Mouse (Mus musculus): Measurements from ENCODE around the gene Epop. TPM values are rescaled to one million over a fixed set of nuclear protein-coding genes. Genes with fewer than 3 reads are reported as not detected.
"Not testable (repeated sequence)": the region's sequence is repeated elsewhere in the genome, so short reads cannot be mapped to it uniquely, and the experiment has no call there.

Gene Epop
- polyA plus RNA-seq, 3 experiments from 2014 or later, result 0.24 to 0.48 (median 0.45) TPM

DNA sequence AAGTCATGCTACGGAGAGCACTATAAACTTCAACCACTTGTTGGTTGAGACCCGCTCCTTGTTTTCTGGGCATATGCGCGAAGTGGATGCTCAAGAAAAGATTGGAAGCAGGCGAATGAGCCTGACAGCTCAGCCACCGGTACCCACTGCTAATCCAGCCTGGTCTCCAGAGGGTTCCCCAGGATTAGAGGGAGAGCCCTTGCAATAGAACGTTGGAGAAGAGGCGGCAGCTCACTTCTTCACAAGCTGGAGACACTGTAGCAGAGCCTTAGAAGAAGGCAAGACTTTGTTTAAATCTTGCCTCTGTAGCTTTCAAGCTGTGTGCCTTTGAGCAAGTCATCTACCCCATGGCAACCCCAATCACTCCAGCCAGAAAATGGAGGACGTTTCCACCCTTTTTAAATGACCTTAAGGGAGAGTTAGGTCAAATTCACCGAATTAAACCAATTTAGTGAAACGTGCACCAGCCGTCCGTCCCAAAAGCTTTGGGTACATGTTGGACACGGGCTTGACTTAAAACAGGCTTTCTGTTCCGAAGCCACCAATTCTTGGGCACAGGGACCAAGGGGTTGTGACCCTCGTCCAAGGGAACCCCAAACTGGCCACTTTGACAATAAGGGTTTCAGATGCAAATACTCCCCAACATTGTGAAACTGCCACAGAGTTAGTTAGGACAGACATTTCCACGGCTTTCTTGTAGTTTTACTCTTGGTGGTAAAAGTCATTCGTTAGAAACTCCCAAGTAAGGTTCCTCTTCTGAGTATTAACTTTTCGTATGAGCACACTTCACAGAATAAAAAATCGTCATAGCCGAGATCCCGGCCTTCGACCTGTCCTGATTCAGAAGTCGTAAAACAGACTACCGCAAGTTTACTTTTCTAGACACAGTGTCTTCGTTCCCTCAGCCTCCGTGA, 31.5 kb upstream of the Epop start:
- no peak for ATAC-seq

DNA sequence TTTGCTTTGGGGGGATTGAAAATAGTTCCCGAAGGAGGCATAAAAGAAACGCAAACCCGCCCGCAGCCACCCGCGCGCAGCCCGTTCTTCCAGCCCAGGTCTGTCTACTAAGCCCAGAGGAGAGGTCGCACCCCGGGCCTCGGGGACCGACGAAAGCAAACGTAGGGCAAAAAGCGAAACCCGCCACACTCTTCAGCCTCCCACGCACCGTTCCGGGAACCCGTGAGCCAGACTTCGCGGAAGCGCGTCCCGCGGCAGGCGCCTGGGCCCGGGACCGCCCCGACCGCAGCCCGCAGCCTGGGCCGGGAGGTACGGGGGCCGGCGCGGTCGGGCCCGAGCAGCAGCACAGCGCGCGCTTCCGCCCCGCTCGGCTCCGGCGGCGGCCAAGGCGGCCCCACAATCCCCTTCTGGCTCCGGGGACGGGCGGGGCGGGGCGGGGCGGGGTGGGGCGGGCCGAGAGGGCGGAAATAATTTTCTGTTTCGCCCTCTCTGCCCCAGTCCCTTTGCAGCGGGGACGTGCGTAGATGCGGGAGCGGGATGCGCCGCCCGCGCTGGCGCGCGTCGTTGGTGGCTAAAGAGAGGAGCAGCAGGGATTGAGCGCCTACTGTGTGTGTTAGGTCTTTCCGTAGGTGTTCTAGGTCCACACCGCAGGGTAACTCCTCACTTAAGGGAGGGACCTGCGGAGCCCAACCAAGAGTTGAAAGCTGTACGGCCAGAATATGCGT, 30.6 kb upstream of the Epop start:
- ATAC-seq, result peak; percentile 26

DNA sequence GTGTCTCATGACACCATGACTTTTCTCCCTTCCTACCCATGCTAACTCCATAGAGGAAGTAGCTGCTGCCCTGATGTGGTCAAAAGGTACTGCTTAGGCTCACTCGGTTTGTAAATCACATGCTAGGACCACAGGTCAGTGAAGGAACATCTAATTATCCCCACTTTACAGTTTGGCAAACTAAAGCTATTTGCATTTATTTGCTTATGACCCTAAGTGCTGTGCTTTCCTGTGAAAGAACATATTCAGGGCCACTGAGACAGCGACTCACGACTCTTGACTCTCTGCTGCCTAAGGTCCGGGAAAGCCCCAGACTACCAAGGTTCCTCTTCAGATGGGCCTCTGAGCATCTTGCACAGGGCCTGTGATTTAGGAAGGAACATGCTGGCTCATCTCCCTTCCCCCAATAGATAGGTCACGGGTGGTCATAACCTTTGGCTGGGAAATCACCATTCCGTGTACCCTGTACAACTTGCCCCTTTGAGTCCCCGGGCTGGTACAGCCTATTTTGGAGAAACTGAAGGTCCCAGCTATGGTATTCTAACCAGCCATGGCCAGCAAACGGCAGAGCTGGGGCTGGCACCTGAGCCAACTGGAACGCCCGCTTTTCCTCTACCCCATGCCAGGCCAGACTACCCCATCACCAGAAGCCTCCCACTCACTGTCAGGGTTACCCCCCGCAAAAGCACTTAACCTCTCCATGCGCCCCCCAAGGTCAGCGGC, 29.9 kb upstream of the Epop start:
- ATAC-seq, result peak; percentile 69

DNA sequence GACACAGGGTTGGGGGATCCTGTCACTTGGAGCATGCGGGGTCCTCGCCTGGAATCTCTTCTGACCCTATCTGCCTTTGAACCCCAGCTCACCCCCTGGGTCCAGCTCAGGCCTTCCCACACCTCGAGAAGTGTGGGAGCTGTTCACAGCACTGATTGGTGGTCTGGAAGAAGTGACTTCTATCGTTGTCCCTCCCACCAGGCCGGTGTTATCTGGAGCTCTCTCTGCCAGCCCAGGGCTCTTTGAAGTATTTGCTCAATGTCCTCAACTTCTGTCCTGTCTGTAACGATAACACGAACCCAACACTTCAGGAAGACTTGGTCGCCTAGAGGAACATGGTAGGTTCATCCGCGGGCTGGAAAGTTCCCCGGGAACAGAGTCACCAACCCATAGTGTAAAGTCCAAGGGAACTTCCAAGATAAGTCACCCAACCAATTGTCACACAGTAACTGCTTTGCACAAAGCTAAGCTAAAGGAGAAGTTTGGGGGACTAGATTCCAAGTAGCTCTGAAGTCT, 29.3 kb upstream of the Epop start:
- ATAC-seq, result no peak

DNA sequence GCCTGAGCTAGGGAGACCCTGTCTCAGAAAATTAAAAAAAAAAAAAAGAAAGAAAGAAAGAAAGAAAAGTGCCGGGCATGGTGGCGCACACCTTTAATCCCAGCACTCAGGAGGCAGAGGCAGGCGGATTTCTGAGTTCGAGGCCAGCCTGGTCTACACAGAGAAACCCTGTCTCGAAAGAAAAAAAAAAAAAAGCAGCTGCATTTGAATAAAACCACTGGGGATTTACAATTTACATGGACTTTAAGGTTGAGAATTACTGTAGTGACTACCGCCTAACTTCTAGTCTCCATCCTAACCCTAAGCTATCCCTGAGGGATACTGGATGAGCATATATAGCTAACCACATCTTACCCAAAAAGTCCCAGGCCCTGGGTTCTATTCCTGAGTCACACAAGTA, 28.5 kb upstream of the Epop start:
- not testable (repeated sequence) for ATAC-seq

DNA sequence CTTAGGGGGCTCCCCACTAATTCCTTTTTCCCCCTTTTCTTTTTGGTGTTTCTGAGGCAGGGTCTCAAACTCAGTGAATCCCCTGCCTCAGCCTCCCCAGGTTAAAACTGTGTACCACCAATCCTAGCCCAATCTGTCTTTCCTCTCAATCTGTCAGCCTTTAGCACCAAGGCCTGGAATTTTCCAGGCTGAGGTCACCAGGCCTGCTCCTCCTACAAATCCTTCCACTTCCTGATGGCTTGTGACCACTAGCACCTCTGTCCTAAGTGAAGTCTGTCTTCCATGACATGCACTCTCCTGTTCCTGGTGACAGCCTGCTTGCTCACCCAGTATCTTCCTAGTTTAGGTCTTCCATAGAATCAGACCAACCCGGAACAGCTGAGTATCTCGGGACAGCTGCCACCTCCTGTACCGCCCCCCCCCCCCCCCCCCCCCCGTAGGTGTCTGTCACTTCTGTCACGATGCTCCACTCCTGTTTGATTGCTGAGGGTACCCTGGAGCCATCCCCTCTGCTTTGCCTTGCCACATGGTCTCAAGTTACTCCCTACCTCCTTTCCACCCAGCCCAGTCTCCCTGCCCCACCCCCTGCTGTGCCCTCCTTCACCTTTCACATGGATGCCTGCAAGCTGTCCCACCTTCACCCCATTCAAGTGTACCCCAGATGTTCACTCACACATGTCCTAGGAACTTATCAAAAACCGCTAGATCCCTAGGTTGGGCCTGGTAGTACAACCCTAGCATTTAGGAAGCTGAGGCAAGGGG, 27.9 kb upstream of the Epop start:
- ATAC-seq, result no peak

DNA sequence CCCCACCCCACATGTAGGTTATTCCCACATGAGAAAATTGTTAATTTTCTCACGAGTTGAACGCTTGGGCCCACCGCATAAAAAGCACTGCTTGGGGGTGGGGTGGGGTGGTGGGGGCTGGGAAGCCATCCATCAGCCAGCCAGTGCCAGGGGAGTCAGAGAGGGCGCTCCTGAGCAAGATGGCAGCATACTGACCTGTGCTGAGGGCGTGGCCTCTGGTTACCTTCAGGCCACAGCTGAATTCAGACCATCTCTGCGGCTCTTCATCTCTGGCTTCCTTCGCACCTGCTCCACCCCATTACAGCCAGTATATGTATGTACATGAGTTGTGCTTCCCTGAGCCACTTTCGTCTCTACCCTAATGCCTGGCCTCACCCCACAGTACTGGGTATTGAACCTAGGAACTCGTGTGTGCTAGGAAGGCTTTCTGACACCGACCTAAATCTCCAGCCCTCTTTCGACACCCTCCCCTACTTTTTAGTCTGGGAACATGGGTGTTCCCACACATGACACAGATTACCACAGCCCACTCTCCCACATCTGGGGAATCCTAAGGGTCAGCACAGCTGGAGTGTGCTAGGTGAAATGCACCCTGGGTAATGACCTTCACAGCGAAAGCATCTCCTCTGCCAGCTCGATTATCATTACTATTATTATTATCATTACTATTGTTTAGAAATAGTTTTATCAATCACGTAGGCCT, 26.9 kb upstream of the Epop start:
- ATAC-seq, result no peak

DNA sequence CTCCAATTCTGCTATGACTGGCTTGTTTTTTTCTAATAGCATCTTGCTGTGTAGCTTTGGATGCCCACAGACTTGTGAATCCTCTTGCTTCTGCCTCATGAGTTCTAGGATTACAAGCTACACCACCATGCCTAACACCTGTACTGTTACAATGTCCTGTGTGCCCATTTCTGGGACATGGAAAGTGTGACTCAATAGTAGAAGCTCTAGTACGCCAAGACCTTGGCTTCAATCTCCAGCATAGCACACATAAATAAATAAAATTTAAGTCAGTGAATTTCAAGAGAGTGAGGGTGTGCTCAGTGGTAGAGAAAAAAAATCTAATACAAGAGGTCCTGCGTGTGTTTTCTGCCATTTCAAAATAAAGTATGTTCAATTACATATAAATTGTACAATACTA, 24.7 kb upstream of the Epop start:
- no peak for ATAC-seq

DNA sequence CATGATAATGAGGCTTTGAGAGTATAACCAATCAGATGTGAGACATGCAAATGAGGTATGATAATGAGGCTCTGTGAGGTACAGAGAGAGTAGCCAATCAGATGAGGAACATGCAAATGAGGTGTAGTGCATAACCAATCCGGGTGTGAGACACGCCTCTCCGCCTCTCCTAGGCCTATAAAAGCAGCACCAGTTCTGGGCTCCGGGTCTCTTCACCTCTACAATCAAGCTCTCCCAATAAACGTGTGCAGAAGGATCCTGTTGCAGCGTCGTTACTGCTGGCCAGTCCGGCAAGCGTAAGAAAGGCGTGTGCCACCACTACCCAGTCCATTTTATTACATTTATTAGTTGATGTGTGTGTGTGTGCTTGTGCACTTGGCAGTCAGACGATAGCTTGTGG, 23.9 kb upstream of the Epop start:
- ATAC-seq, result not testable (repeated sequence)

DNA sequence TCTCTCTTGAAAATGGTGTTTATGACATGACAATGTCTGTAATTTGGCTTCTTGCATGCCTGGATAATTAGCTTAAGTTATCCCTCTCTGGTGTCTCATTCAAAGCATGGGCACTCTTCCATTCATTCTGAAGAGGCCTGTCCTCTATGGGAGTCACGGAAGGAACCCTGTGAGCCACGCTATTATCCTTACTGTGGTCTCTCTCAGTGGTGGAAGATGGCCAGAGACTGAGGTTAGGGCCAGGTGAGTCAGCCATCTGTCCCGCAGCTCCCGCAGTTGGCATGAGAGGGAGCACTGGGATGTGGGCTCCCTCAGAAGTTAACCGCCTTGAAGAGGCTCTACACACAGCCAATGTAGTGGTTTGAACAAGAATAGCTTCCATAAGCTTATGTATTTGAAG, 20.8 kb upstream of the Epop start:
- ATAC-seq, result no peak

DNA sequence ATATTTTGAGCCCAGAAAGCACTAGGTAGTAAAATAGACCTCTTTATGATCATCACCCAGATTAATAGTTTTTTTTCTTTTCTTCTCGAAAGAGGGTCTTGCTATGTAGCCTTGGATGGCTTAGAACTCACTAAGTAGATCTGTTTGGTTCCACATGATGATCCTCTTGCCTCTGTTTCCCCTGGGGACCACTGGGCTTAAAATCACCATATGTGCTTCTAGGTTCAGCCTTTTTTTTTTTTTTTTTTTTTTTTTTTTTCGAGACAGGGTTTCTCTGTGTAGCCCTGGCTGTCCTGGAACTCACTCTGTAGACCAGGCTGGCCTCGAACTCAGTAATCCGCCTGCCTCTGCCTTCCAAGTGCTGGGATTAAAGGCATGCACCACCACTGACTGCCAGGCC, 19.0 kb upstream of the Epop start:
- not testable (repeated sequence) for ATAC-seq

DNA sequence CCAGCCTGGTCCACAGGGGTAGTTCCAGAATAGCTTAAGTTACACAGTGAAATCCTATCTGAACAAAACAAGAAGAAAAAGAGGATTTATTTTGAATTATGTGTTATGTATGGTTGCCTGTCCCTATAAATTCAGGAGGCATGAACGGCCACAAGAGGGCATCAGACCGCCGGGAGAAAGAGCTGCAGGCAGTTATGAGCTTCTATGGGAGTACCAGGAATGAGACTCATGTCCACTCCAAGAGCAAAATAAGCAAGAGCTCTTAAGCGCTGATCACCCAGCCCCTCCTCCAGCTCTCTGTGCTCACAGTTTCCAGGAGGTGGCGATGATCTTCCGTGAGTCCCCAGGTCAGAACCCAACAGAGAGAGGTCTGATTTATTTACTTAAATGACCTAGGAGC, 15.3 kb upstream of the Epop start:
- no peak for ATAC-seq

DNA sequence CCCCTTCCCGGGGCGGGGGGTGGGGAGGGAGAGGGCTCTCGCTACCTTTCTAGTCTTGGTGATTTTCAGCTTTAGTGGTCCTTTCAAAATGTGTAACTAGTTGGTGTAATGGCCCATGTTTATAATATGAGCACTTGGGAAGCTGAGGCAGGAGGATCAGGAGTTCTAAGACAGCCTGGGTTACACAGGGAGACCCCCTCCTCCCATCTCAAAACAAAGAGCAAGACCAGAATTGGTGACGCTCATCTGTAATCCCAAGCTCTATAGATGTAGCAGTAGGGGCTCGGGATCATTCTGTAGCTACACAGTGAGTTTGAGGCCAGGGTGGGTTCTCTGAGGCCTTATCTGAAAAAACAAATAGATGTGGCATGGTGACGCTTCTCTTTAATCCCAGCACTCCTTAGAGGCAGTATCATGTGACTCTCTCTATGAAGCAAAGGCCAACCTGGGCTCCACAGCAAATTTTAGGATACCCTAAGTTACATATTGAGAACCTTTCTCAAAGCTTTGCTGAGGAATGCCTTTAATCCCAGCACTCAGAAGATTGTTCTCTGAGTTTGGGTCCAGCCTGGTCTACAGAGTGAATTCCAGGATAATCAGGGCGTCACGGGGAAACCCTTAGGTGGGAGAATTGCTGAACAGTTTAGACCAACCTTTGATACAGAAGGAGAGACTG, 14.0 kb upstream of the Epop start:
- ATAC-seq, result no peak

DNA sequence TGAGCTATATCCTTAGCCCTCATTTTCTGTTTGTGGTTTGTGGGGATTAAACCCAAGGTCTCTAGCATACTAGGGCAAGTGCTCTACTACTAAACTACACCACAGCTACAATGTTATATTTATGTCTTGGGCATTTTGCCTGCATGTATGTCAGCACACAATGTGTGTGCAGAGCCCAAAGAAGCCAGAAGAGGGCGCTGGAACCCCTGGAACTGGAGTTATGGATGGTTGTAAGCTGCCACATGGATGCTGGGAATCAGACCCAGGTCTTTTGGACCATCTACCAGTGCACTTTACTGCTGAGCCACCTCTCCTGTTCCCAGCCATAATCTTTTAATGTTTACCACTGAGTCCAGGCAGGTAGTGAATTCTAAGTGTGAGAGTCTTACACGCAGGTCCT, 13.2 kb upstream of the Epop start:
- no peak for ATAC-seq

DNA sequence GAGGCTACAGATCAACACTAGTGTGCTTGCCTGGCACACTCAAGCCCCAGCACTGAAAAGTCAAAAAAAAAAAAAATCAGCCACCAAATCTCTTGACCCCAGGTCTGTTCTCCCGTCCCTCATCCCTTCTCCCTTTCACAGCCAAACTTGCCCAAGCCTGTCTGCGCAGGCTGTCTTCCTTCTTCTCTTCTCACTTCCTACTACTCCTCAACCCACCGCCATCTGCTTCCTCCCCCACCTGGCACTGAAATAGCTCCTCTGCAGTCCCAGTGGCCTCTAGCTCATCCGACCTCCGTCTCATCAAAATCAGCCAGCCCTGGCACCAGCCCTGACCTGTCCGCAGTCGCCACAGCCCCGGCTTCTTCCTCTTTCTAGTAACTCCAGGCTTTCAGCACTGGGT, 12.2 kb upstream of the Epop start:
- no peak for ATAC-seq

DNA sequence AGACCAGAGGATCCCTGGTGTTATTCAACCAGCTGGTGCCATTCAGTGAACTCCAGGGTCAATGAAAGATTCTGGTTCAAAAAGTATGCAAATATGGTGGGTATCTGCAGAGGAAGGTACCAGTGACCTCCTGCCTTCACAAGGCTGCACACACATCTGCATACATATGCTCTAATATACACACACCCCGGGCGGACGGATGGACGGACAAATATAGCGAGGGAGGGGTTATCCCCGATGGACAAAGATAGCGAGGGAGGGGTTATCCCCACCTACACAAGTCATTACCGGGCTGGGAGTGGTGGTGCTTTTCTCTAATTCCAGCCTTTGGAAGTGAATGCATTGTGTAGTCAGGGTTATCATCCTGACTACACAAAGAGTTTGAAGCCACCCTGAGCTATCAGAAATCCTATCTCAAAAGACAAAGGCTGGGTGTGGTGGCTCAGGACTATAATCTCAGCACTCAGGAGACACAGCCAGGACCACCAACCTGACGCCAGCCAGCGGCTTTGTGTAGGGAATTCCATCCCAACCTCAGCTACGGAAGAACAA, 6.0 kb upstream of the Epop start:
- ATAC-seq, result no peak

DNA sequence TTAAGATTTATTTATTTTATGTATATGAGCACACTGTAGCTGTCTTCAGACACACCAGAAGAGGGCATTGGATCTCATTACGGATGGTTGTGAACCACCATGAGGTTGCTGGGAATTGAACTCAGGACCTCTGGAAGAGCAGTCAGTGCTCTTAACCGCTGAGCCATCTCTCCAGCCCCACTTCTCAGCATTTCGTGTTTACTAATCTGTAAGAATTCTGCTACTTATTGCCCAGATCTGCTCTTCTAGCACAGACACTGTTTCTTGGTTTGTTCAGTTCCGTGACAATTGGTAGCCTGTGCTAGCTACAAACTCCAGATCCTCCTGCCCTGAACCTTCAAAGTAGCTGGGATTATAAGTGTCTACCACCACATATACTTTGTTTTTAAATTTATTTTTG, 2.9 kb upstream of the Epop start:
- ATAC-seq, result not testable (repeated sequence)

DNA sequence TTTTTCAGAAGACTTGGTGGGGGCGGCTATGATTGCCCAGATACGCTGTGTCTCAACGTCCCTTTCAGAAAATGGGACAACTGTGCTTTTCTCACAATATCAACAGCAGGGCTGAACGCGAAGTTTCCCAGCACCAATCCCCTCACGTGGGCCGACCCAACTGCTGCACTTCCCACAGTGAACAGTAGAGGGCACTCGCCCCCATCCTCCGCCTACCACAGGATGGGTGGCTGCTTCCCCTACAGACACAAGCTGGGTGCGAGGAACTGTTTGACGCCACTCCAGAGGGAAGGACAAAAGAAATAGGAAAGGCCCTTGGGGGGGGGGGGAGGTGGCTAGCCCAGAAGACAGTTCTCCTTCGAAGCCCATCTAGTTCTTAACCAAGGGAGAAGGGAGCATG, 2.4 kb upstream of the Epop start:
- peak; percentile 57 for ATAC-seq

DNA sequence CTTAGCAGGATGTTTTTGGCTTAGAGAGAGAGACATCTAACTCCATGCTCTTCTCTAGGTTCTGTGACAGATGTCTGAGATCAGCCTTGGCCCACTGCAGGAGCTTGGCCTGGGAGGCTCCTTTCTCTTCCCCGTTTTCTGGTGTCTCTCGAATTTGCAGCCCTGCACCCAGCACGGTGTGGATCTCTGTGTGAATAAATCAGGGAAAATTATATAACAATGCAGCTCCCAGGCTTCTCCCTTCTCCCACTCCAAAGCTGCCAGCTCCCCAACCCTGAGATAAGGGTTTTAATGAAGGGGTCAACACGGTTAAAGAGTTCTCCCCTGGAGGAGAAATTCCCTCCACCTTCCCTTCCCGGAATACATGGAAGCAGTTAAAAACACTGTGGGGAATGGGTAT, 2.0 kb upstream of the Epop start:
- no peak for ATAC-seq

DNA sequence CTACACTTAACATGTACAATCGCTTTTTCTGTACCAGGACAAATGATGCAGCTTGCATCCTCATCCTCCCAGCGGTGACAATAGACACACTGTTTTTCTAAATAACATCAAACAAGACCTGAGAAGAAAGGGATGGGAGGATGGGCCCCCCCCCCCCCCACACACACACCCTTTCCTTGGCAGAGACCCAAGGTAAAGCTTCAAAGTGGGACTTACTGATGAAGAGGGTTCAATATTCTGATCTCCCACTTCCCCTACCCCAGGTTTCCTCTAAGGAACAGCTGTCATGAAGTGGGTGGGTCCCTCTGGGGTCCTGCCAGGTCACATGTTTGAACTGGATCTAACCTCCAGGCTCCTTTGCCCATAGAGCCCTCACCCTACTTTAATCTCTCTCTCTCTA, 1.5 kb upstream of the Epop start:
- no peak for ATAC-seq
